Mouse (Mus musculus) cerebellum, postnatal 25 days (tissue): ENCODE data around the gene Pcbp4.
"Not testable (repeated sequence)": the region's sequence is repeated elsewhere in the genome, so short reads cannot be mapped to it uniquely, and the experiment has no call there.

Experiments used
- DNase-seq, 2 experiments: peaks; one replicate each; pipeline ENCODE4 v3.0.0; 2021; ENCODE audit warnings: mixed read lengths in 2 of 2

Gene Pcbp4

GRCm38 (mm10) chr9:106483606-106484005 is 30.5 kb downstream of the Pcbp4 start:
- no peak for DNase-seq

- no peak for DNase-seq
These were observed 32.0 kb downstream of the Pcbp4 start for GRCm38 (mm10) chr9:106485076-106485475.

GRCm38 (mm10) chr9:106487602-106488001 is 34.5 kb downstream of the Pcbp4 start:
- not testable (repeated sequence) for DNase-seq

GRCm38 (mm10) chr9:106499667-106500066 is 46.6 kb downstream of the Pcbp4 start, which contains the start of gene Iqcf1:
Gene Iqcf1, plus strand, starts transcription at chr9:106499967.
- DNase-seq = no peak

GRCm38 (mm10) chr9:106501846-106502245 is 48.8 kb downstream of the Pcbp4 start:
- no peak for DNase-seq

- DNase-seq = no peak
These were observed 51.2 kb downstream of the Pcbp4 start for GRCm38 (mm10) chr9:106504246-106504645.

- no peak for DNase-seq
These were observed 56.3 kb downstream of the Pcbp4 start for GRCm38 (mm10) chr9:106509356-106509755.

GRCm38 (mm10) chr9:106512729-106513450 is 59.8 kb downstream of the Pcbp4 start:
- no peak for DNase-seq

- no peak for DNase-seq
These were observed 60.5 kb downstream of the Pcbp4 start for GRCm38 (mm10) chr9:106513566-106513965.
